Mouse (Mus musculus) hindbrain, embryonic 11.5 days (tissue): Measurements from ENCODE around the gene En1. TPM values are rescaled to one million over a fixed set of nuclear protein-coding genes. Genes with fewer than 3 reads are reported as not detected.

Experiments
- ATAC-seq: fragments of 200-750 bp; cut with Nextera tagmentation; 2 replicates; pipeline ENCODE4 v1.8.0; 2017; ENCODE audit warnings: mild to moderate bottlenecking, moderate TSS enrichment, moderate library complexity; ENCODE audit not compliant: low FRiP score
- DNase-seq: peaks from one replicate; pipeline ENCODE4 v3.0.0-alpha.2; 2015; ENCODE audit warnings: low spot score
- H3K27ac ChIP-seq: fragments of 300-500 bp; sonication (generic); 2 replicates; pipeline ENCODE4 v1.5.1; 2014; ENCODE audit warnings: mild to moderate bottlenecking, low read depth, low read length
- H3K27me3 ChIP-seq: fragments of 300-500 bp; sonication (generic); 2 replicates; pipeline ENCODE4 v1.6.1; 2014; ENCODE audit warnings: mild to moderate bottlenecking, low read length, moderate library complexity, mixed read lengths; ENCODE audit not compliant: control insufficient read depth, insufficient read depth
- H3K36me3 ChIP-seq: fragments of 300-500 bp; sonication (generic); 2 replicates; pipeline ENCODE4 v1.6.1; 2014; ENCODE audit warnings: mild to moderate bottlenecking, low read length, moderate library complexity, mixed read lengths; ENCODE audit not compliant: control insufficient read depth, insufficient read depth
- H3K4me1 ChIP-seq: fragments of 300-500 bp; sonication (generic); replicated peaks from 2 replicates; pipeline ENCODE4 v1.6.1; 2014; ENCODE audit warnings: low read length, mixed read lengths; ENCODE audit not compliant: control insufficient read depth, insufficient read depth
- H3K4me2 ChIP-seq: fragments of 300-500 bp; sonication (generic); replicated peaks from 2 replicates; pipeline ENCODE4 v1.6.1; 2014; ENCODE audit warnings: mild to moderate bottlenecking, low read depth, low read length
- H3K4me3 ChIP-seq: fragments of 300-500 bp; sonication (generic); 2 replicates; pipeline ENCODE4 v1.5.1; 2014; ENCODE audit warnings: low read depth, low read length
- H3K9ac ChIP-seq: fragments of 300-500 bp; sonication (generic); 2 replicates; pipeline ENCODE4 v1.6.1; 2014; ENCODE audit warnings: low read depth, low read length
- H3K9me3 ChIP-seq: fragments of 300-500 bp; sonication (generic); 2 replicates; pipeline ENCODE4 v1.6.1; 2016; ENCODE audit warnings: low read length; ENCODE audit not compliant: control insufficient read depth
- WGBS: fragments of 180-500 bp; shearing (Covaris S2); extraction: QIAGEN DNeasy Blood & Tissue Kit; methylation state at CpG from one replicate; pipeline ENCODE4 v1.1.7; 2014; 5-methylcytosine and 5-hydroxymethylcytosine counted together
- polyA plus RNA-seq: library from polyadenylated mRNA; unstranded; fragments of >200 nt; fragmentation: Nextera tagmentation; extraction: Ambion mirVana; gene quantifications from 2 replicates; pipeline ENCODE4 v1.2.1, GENCODE M21; 2014

The En1 gene
- 5.2 and 6.9 TPM in 2 replicates for polyA plus RNA-seq

GRCm38 (mm10) chr1:120602031-120602730, at the start of gene En1:
Gene En1, plus strand, starts transcription at chr1:120602418.
- peak; percentile 62 for ATAC-seq
- DNase-seq, result peak; percentile 79
- no peaks in the 10 kb centered on the region for H3K9me3 ChIP-seq

GRCm38 (mm10) chr1:120556926-120557846, 45.0 kb upstream of the En1 start:
- Histone ChIP-seq H3K9me3 (no peaks in the 10 kb centered on the region), H3K9ac (no peak overlapping the region), H3K4me2 (no peak overlapping the region), H3K27me3 (no peaks in the 10 kb centered on the region), H3K4me1 (no peaks in the 10 kb centered on the region), H3K4me3 (no peak overlapping the region), H3K36me3 (no peaks in the 10 kb centered on the region), H3K27ac (no peak overlapping the region)
- 86% methylated on average over 15 of the region's 15 CpGs for WGBS
- ATAC-seq (no peak), DNase-seq (no peak)

More at GRCm38 (mm10) chr1:120602031-120602730, at the start of gene En1:
- H3K9ac ChIP-seq, result peak within 1 kb of the TSS; percentile 67
- H3K27me3 ChIP-seq, result peaks cover 74% of the 10 kb centered on the region
- H3K36me3 ChIP-seq, result no peaks in the 10 kb centered on the region
- no peaks in the 10 kb centered on the region; the same call in 1 of the 2 replicates for H3K4me1 ChIP-seq
- H3K4me3 ChIP-seq, result peak within 1 kb of the TSS; percentile 44
- under 1% methylated on average over 35 of the region's 35 CpGs for WGBS
- peak within 1 kb of the TSS; percentile 80 for H3K4me2 ChIP-seq
- peak within 1 kb of the TSS; percentile 81 for H3K27ac ChIP-seq

GRCm38 (mm10) chr1:120558341-120559285, 43.6 kb upstream of the En1 start:
- no peaks in the 10 kb centered on the region for H3K27me3 ChIP-seq
- WGBS, result 70% methylated on average over 9 of the region's 9 CpGs
- no peak overlapping the region for H3K4me2 ChIP-seq
- H3K27ac ChIP-seq, result no peak overlapping the region
- no peaks in the 10 kb centered on the region for H3K9me3 ChIP-seq
- H3K4me3 ChIP-seq, result no peak overlapping the region
- H3K36me3 ChIP-seq, result no peaks in the 10 kb centered on the region
- DNase-seq, result no peak
- no peak overlapping the region for H3K9ac ChIP-seq
- H3K4me1 ChIP-seq, result no peaks in the 10 kb centered on the region
- no peak for ATAC-seq

DNA sequence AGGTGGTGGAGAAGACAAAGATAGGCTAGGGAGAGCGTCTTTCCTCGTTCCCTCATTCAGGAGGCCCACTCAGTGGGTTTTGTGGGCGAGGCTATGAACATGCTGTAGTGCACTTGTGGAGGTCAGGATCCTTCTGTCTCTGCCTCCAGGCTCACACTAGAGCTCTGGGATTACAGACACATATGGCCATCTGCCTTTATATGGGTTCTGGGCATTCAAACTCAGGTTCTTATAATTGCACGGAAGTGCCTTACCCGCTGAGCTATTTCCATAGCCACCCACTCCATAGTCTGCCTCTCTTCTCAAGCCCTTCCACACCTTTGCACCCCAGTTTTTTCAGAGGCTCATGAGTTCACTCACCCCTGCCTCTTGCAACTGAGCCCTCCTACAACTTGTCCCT, 42.3 kb upstream of the En1 start:
- H3K27me3 ChIP-seq, result no peaks in the 10 kb centered on the region
- H3K4me2 ChIP-seq, result no peak overlapping the region
- no peaks in the 10 kb centered on the region for H3K36me3 ChIP-seq
- H3K4me3 ChIP-seq, result no peak overlapping the region
- WGBS, result 91% methylated on average over 5 of the region's 5 CpGs
- no peak overlapping the region for H3K9ac ChIP-seq
- H3K9me3 ChIP-seq, result no peaks in the 10 kb centered on the region
- no peak for ATAC-seq
- no peaks in the 10 kb centered on the region for H3K4me1 ChIP-seq
- H3K27ac ChIP-seq, result no peak overlapping the region
- no peak for DNase-seq

- Histone ChIP-seq H3K4me2 (no peak overlapping the region), H3K9ac (no peak overlapping the region), H3K4me1 (no peaks in the 10 kb centered on the region), H3K36me3 (no peaks in the 10 kb centered on the region), H3K27ac (no peak overlapping the region), H3K27me3 (no peaks in the 10 kb centered on the region), H3K9me3 (no peaks in the 10 kb centered on the region), H3K4me3 (no peak overlapping the region)
- ATAC-seq, result no peak
- 71% methylated on average over 4 of the region's 4 CpGs for WGBS
- no peak for DNase-seq
These were observed 20.9 kb upstream of the En1 start for GRCm38 (mm10) chr1:120581306-120581705.

DNA sequence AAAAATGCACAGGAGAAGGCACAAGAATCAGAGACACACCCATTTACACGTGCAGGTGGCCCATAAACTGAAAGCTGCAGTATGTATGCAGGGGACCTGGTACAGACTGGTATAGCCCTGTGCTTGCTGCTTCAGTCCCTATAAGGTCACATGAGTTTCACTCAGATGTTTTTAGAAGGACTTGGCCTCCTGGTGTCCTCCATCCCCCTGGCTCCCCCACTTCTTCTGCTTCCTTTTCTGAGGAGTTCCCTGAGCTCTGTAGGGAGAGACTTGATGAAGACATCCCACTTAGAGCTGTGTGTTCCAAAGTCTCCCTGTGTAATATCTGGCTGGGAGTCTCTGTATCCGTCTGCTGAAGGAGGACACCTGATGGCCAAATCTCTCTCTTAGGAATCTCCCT, 16.7 kb upstream of the En1 start:
- H3K27ac ChIP-seq, result no peak overlapping the region
- WGBS, result 26% methylated on average over 2 of the region's 2 CpGs
- H3K9ac ChIP-seq, result no peak overlapping the region
- no peaks in the 10 kb centered on the region for H3K36me3 ChIP-seq
- peaks cover 2% of the 10 kb centered on the region; the same call in 1 of the 2 replicates for H3K27me3 ChIP-seq
- no peak for ATAC-seq
- no peak for DNase-seq
- no peaks in the 10 kb centered on the region for H3K9me3 ChIP-seq
- H3K4me3 ChIP-seq, result no peak overlapping the region
- H3K4me2 ChIP-seq, result no peak overlapping the region
- no peaks in the 10 kb centered on the region for H3K4me1 ChIP-seq

- no peaks in the 10 kb centered on the region for H3K9me3 ChIP-seq
- peaks cover 10% of the 10 kb centered on the region for H3K27me3 ChIP-seq
- no peaks in the 10 kb centered on the region for H3K36me3 ChIP-seq
- H3K4me1 ChIP-seq, result 0 out of 2 replicates have a peak, but pooled peaks cover 2% of the 10 kb centered on the region
- H3K9ac ChIP-seq, result no peak overlapping the region
- DNase-seq (peak; percentile 87), ATAC-seq (peak; percentile 46; the same call in 1 of the 2 replicates)
- 12% methylated on average over 7 of the region's 7 CpGs for WGBS
- no peak overlapping the region for H3K27ac ChIP-seq
- no peak overlapping the region for H3K4me3 ChIP-seq
- no peak overlapping the region for H3K4me2 ChIP-seq
These were observed 15.6 kb upstream of the En1 start for GRCm38 (mm10) chr1:120586500-120587110.

GRCm38 (mm10) chr1:120587431-120587830, 14.8 kb upstream of the En1 start:
- H3K9ac ChIP-seq, result no peak overlapping the region
- ATAC-seq (no peak), DNase-seq (no peak)
- H3K4me2 ChIP-seq, result no peak overlapping the region
- H3K36me3 ChIP-seq, result no peaks in the 10 kb centered on the region
- no peaks in the 10 kb centered on the region for H3K9me3 ChIP-seq
- H3K4me3 ChIP-seq, result no peak overlapping the region
- H3K4me1 ChIP-seq, result 0 out of 2 replicates have a peak, but pooled peaks cover 2% of the 10 kb centered on the region
- peaks cover 17% of the 10 kb centered on the region for H3K27me3 ChIP-seq
- WGBS, result 70% methylated on average over 10 of the region's 12 CpGs
- no peak overlapping the region for H3K27ac ChIP-seq
